Mouse (Mus musculus) regulatory T cell (primary cell): ENCODE results near the gene Git1.

Source experiments
- in situ Hi-C: fragments of 300-600 bp; cut with MboI, MseI; formaldehyde crosslinking; loops from one replicate; pipeline ENCODE4 v1.15.1; 2025; ENCODE audit warnings: high pct_unique_total_duplicates

The Git1 gene

GRCm38 (mm10) chr11:77476895-77477294 lies 16.5 kb upstream of the Git1 start:
- in situ Hi-C loops: no loop called here

- in situ Hi-C loops: no loop called here
Measured at GRCm38 (mm10) chr11:77483043-77483442, 10.3 kb upstream of the Git1 start.

GRCm38 (mm10) chr11:77483510-77484255 lies 9.7 kb upstream of the Git1 start:
- in situ Hi-C loops: no loop called here

GRCm38 (mm10) chr11:77485229-77485628 lies 8.1 kb upstream of the Git1 start:
- in situ Hi-C loops: no loop called here

GRCm38 (mm10) chr11:77486798-77487197 lies 6.6 kb upstream of the Git1 start:
- in situ Hi-C loops: no loop called here

- in situ Hi-C loops: no loop called here
Measured at GRCm38 (mm10) chr11:77488771-77489581, 4.4 kb upstream of the Git1 start.

- in situ Hi-C loops: loop anchor here (10.0 kb wide), 1 partner anchor 135 kb away; no protein-coding TSS in a partner anchor
Measured at GRCm38 (mm10) chr11:77489591-77490235, 3.6 kb upstream of the Git1 start, which contains the start of gene Ankrd13b. Gene Ankrd13b, minus strand, starts transcription at chr11:77489678.

- in situ Hi-C loops: loop anchor here (10.0 kb wide), 1 partner anchor 134 kb away; no protein-coding TSS in a partner anchor
Measured at GRCm38 (mm10) chr11:77490451-77490850, 2.9 kb upstream of the Git1 start.

GRCm38 (mm10) chr11:77491123-77491501 lies 2.2 kb upstream of the Git1 start:
- in situ Hi-C loops: loop anchor here (10.0 kb wide), 1 partner anchor 134 kb away; no protein-coding TSS in a partner anchor

- in situ Hi-C loops: loop anchor here (10.0 kb wide), 1 partner anchor 133 kb away; no protein-coding TSS in a partner anchor
Measured at GRCm38 (mm10) chr11:77491502-77492291, 1.7 kb upstream of the Git1 start.

- in situ Hi-C loops: loop anchor here (10.0 kb wide), 1 partner anchor 132 kb away; no protein-coding TSS in a partner anchor
Measured at GRCm38 (mm10) chr11:77492311-77492871, 971 bp upstream of the Git1 start.

- in situ Hi-C loops: loop anchor here (10.0 kb wide), 1 partner anchor 132 kb away; no protein-coding TSS in a partner anchor
Measured at GRCm38 (mm10) chr11:77492911-77493332, 440 bp upstream of the Git1 start.

- in situ Hi-C loops: loop anchor here (10.0 kb wide), 1 partner anchor 130 kb away; no protein-coding TSS in a partner anchor
Measured at GRCm38 (mm10) chr11:77494344-77494676, 948 bp downstream of the Git1 start.

GRCm38 (mm10) chr11:77494782-77495181 lies 1.4 kb downstream of the Git1 start:
- in situ Hi-C loops: loop anchor here (10.0 kb wide), 1 partner anchor 130 kb away; no protein-coding TSS in a partner anchor

GRCm38 (mm10) chr11:77495507-77495906 lies 2.1 kb downstream of the Git1 start:
- in situ Hi-C loops: loop anchor here (10.0 kb wide), 1 partner anchor 129 kb away; no protein-coding TSS in a partner anchor

GRCm38 (mm10) chr11:77497341-77497756 lies 4.0 kb downstream of the Git1 start:
- in situ Hi-C loops: loop anchor here (10.0 kb wide), 1 partner anchor 127 kb away; no protein-coding TSS in a partner anchor

- in situ Hi-C loops: loop anchor here (10.0 kb wide), 1 partner anchor 127 kb away; no protein-coding TSS in a partner anchor
Measured at GRCm38 (mm10) chr11:77497851-77498250, 4.5 kb downstream of the Git1 start.

GRCm38 (mm10) chr11:77498261-77499139 lies 5.1 kb downstream of the Git1 start:
- in situ Hi-C loops: loop anchor here (10.0 kb wide), 1 partner anchor 126 kb away; no protein-coding TSS in a partner anchor

- in situ Hi-C loops: loop anchor here (10.0 kb wide), 1 partner anchor 125 kb away; no protein-coding TSS in a partner anchor
Measured at GRCm38 (mm10) chr11:77499354-77499753, 6.0 kb downstream of the Git1 start.
